Mouse (Mus musculus) midbrain, postnatal 0 days (tissue): Measurements from ENCODE around the gene Erbb2. TPM values are rescaled to one million over a fixed set of nuclear protein-coding genes. Genes with fewer than 3 reads are reported as not detected.

Experiments
- ATAC-seq: fragments of 200-750 bp; cut with Nextera tagmentation; 2 replicates; pipeline ENCODE4 v1.8.0; 2017; ENCODE audit warnings: moderate number of reproducible peaks, mild to moderate bottlenecking, moderate TSS enrichment, moderate library complexity; ENCODE audit not compliant: low FRiP score
- DNase-seq: peaks from one replicate; pipeline ENCODE4 v3.0.0-alpha.2; 2015; ENCODE audit warnings: low spot score
- H3K27ac ChIP-seq: fragments of 300-500 bp; sonication (generic); 2 replicates; pipeline ENCODE4 v1.5.1; 2014; ENCODE audit warnings: low read depth, mild to moderate bottlenecking, low read length, mixed read lengths
- H3K27me3 ChIP-seq: fragments of 300-500 bp; sonication (generic); 2 replicates; pipeline ENCODE4 v1.6.1; 2014; ENCODE audit warnings: low read length, control low read depth, mixed read lengths; ENCODE audit not compliant: insufficient read depth
- H3K36me3 ChIP-seq: fragments of 300-500 bp; sonication (generic); 2 replicates; pipeline ENCODE4 v1.6.1; 2014; ENCODE audit warnings: low read length, control low read depth, mixed read lengths; ENCODE audit not compliant: insufficient read depth
- H3K4me1 ChIP-seq: fragments of 300-500 bp; sonication (generic); 2 replicates; pipeline ENCODE4 v1.6.1; 2014; ENCODE audit warnings: mild to moderate bottlenecking, control low read depth, antibody characterized with exemption, low read length, mixed read lengths; ENCODE audit not compliant: insufficient read depth
- H3K4me2 ChIP-seq: fragments of 300-500 bp; sonication (generic); 2 replicates; pipeline ENCODE4 v1.6.1; 2014; ENCODE audit warnings: low read depth, mild to moderate bottlenecking, low read length, mixed read lengths; ENCODE audit not compliant: poor library complexity, severe bottlenecking
- H3K4me3 ChIP-seq: fragments of 300-500 bp; sonication (generic); 2 replicates; pipeline ENCODE4 v1.5.1; 2014; ENCODE audit warnings: low read depth, mild to moderate bottlenecking, low read length, moderate library complexity
- H3K9ac ChIP-seq: fragments of 300-500 bp; sonication (generic); replicated peaks from 2 replicates; pipeline ENCODE4 v1.6.1; 2014; ENCODE audit warnings: mild to moderate bottlenecking, low read length, moderate library complexity, mixed read lengths; ENCODE audit not compliant: poor library complexity, severe bottlenecking
- H3K9me3 ChIP-seq: fragments of 300-500 bp; sonication (generic); 2 replicates; pipeline ENCODE4 v1.6.1; 2016; ENCODE audit warnings: low read length, control low read depth
- CTCF ChIP-seq: IDR thresholded peaks from 2 replicates; pipeline ENCODE4 v1.5.1; 2016; ENCODE audit warnings: antibody characterized with exemption, mild to moderate bottlenecking
- WGBS: fragments of 180-500 bp; shearing (Covaris S2); extraction: QIAGEN DNeasy Blood & Tissue Kit; methylation state at CpG from one replicate; pipeline ENCODE4 v1.1.7; 2014; 5-methylcytosine and 5-hydroxymethylcytosine counted together
- polyA plus RNA-seq: library from polyadenylated mRNA; unstranded; fragments of >200 nt; fragmentation: Nextera tagmentation; extraction: Ambion mirVana; gene quantifications from 2 replicates; pipeline ENCODE4 v1.2.1, GENCODE M21; 2015
- total RNA-seq: library from RNA; depleted of rRNA; stranded (reverse); fragments of >200 nt; gene quantifications from 2 replicates; pipeline ENCODE4 v1.2.3, GENCODE M21; 2014

The Erbb2 gene
- total and polyA plus RNA-seq, 2 experiments from 2014 or later, result 3.9 to 9.4 TPM

DNA sequence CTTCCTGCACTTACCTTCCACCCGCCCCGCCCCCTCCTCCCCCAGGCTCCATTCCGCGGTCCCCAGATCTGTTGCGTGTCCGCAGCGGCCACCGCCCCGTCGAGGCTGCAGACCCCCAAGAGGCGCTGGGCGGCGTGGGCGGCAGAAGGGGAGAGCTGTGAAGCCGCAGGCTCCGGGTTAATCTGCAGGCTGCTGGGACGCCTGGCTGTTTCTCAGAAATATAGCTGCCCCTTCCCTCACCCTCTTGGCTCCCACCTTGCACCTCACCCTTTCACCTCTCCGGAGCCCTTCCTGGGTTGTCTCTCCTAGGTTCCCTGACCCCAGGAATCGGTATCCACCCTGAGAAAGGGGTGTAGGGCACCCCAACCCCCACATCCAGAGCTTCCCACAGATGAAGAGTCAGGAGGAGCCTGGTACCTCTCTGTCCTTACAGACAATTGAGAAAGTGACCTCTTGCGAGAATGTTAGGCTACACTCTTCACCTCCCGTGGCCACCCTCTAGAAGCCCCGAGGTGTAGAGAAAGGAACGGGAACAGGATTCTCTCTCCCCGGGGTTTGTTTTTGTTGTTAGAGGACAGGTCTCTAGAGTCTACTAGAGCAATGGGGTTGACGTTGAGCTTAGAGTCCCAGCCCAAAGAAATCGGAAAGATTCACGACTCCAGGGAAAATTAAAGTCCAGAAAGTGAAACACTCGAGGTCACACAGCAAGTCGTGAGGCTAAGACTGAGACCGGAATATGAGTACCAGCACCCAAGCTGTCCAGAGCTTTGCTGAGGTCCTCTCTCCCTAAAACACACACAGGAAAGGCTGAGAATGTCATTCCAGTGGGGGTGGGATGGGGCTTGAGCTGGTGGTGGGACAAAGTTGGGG lies 46.1 kb downstream of the Erbb2 start:
- Histone ChIP-seq H3K36me3 (no peaks in the 10 kb centered on the region), H3K4me1 (no peaks in the 10 kb centered on the region), H3K4me2 (peak overlapping the region; percentile 75), H3K27ac (no peak overlapping the region; the same call in 1 of the 2 replicates), H3K27me3 (peaks cover 7% of the 10 kb centered on the region), H3K4me3 (peak overlapping the region; percentile 57), H3K9me3 (no peaks in the 10 kb centered on the region), H3K9ac (peak overlapping the region; percentile 67)
- TF ChIP-seq CTCF, result no peak
- DNase-seq (no peak), ATAC-seq (0 out of 2 replicates have a peak, but pooled peaks have one; percentile 3)
- WGBS, result 5% methylated on average over 24 of the region's 30 CpGs

DNA sequence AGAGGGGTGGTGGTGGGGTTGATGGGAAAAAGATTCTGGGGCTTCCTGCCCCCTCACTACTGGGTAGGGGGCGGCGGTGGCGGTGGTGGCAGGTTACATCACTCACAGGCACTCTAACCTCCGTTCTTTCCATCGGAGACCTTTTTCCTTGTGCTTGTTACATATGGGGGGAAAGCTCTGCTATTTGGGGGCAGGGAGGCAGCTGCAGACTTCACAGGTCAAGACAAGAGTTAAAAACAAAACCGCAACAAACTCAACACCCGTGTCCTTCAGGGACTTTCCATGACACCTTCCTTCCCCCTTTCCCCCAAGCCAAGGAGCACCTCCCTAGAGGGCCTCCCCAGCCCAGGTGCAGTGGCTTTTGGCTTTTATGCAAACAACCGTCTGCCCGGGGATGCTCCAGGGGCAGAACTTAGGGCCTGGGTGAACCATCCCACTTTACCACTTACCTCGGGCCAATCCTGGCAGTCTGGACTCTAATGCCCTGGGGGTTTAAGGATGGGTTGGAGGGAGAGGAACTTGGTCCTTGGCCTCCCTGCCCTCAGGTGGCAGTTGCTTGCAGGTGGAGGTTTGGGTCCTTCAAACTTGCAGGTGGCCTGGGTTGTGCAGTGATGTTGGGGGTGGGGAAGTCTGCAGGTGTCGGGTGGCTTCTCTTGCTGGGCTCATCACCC lies 46.9 kb downstream of the Erbb2 start:
- Histone ChIP-seq H3K4me2 (no peak overlapping the region), H3K36me3 (no peaks in the 10 kb centered on the region), H3K9me3 (no peaks in the 10 kb centered on the region), H3K27me3 (peaks cover 7% of the 10 kb centered on the region), H3K27ac (no peak overlapping the region), H3K4me1 (no peaks in the 10 kb centered on the region), H3K9ac (no peak overlapping the region), H3K4me3 (no peak overlapping the region)
- ATAC-seq (no peak), DNase-seq (no peak)
- TF ChIP-seq CTCF, result no peak
- WGBS, result 24% methylated on average over 11 of the region's 11 CpGs

GRCm38 (mm10) chr11:98459860-98460259 lies 47.6 kb downstream of the Erbb2 start:
- H3K9me3 ChIP-seq, result no peaks in the 10 kb centered on the region
- WGBS, result 83% methylated on average over 9 of the region's 9 CpGs
- no peak overlapping the region for H3K4me3 ChIP-seq
- H3K27ac ChIP-seq, result no peak overlapping the region
- peaks cover 7% of the 10 kb centered on the region for H3K27me3 ChIP-seq
- H3K36me3 ChIP-seq, result no peaks in the 10 kb centered on the region
- no peak for ATAC-seq
- H3K4me1 ChIP-seq, result no peaks in the 10 kb centered on the region
- no peak overlapping the region for H3K9ac ChIP-seq
- DNase-seq, result no peak
- TF ChIP-seq CTCF, result no peak
- H3K4me2 ChIP-seq, result no peak overlapping the region

- 58% methylated on average over 6 of the region's 6 CpGs for WGBS
- Histone ChIP-seq H3K36me3 (no peaks in the 10 kb centered on the region), H3K4me2 (no peak overlapping the region), H3K27ac (no peak overlapping the region), H3K4me1 (no peaks in the 10 kb centered on the region), H3K9me3 (no peaks in the 10 kb centered on the region), H3K4me3 (no peak overlapping the region), H3K9ac (no peak overlapping the region), H3K27me3 (peaks cover 7% of the 10 kb centered on the region)
- TF ChIP-seq CTCF, result no peak
- DNase-seq (no peak), ATAC-seq (no peak)
Observed at GRCm38 (mm10) chr11:98461109-98461720, 48.9 kb downstream of the Erbb2 start.

DNA sequence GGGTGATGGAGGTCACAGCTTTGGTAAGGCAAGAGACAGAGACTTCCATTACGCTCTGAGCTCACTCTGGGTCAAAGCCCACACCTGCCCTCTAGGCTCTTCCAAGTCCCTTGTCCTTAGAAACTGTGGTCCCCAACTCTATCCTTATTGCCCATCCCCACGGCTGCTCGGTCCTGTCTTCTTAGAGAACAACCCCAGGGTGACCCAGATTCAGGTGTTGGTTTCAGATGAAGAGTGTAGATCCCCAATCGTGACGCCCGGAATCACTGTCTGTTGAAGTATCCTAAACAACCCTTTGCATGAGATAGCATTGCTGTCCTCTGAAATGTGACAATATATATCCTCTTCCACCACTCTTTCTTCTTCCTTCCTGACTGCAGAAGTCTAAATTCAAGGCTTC lies 50.0 kb downstream of the Erbb2 start:
- no peak for ATAC-seq
- no peaks in the 10 kb centered on the region for H3K36me3 ChIP-seq
- no peaks in the 10 kb centered on the region for H3K9me3 ChIP-seq
- peaks cover 7% of the 10 kb centered on the region for H3K27me3 ChIP-seq
- H3K4me2 ChIP-seq, result no peak overlapping the region
- WGBS, result 90% methylated on average over 6 of the region's 6 CpGs
- H3K27ac ChIP-seq, result no peak overlapping the region
- no peak overlapping the region for H3K9ac ChIP-seq
- H3K4me1 ChIP-seq, result no peaks in the 10 kb centered on the region
- DNase-seq, result no peak
- TF ChIP-seq CTCF, result no peak
- H3K4me3 ChIP-seq, result no peak overlapping the region
